ENCODE assay signal across 21 mouse cellular contexts in genomic region chr9:117419874-117420485, GRCm38 (mm10).
A peak's percentile ranks its signal among the peaks of the same experiment; 100 is the strongest.
DNase-seq lines count a peak whose midpoint lies in the region; ATAC-seq lines count a peak whose summit lies in the region.
"Had no signal": no experiment of that assay in that cellular context is flagged by ENCODE, and none has a peak within 500 bp of the region (broad histone marks: within the 10 kb centered on the region; RNA-seq: fewer than 3 reads in every experiment).

No protein-coding gene starts in this region.

- H3K27ac ChIP-seq in lung, embryonic 15.5 days: no peak overlapping the region
- H3K27ac ChIP-seq in stomach, embryonic 16.5 days (ENCODE audit: low read length): no peak overlapping the region
- H3K27ac ChIP-seq: embryonic facial prominence, embryonic 13.5 days; forebrain, embryonic 12.5 days; heart, adult 2 months; heart, embryonic 15.5 days; hindbrain, embryonic 10.5 days; hindbrain, embryonic 15.5 days had no signal

- no peak overlapping the region for H3K4me2 ChIP-seq in lung, embryonic 15.5 days
- no peak overlapping the region for H3K4me2 ChIP-seq in stomach, embryonic 16.5 days (ENCODE audit: low read depth, low read length)
- H3K4me2 ChIP-seq: embryonic facial prominence, embryonic 13.5 days; forebrain, embryonic 12.5 days; heart, embryonic 11.5 days; heart, embryonic 15.5 days; hindbrain, embryonic 15.5 days had no signal

- H3K36me3 ChIP-seq in lung, embryonic 15.5 days: no peaks in the 10 kb centered on the region
- H3K36me3 ChIP-seq in stomach, embryonic 16.5 days (ENCODE audit: control insufficient read depth, insufficient read depth, low read length): no peaks in the 10 kb centered on the region
- H3K36me3 ChIP-seq: embryonic facial prominence, embryonic 13.5 days; forebrain, embryonic 12.5 days; heart, embryonic 15.5 days; hindbrain, embryonic 10.5 days; hindbrain, embryonic 15.5 days had no signal

- H3K4me1 ChIP-seq in lung, embryonic 15.5 days: peaks cover 4% of the 10 kb centered on the region; the same call in 1 of the 2 replicates
- no peaks in the 10 kb centered on the region for H3K4me1 ChIP-seq in stomach, embryonic 16.5 days (ENCODE audit: control insufficient read depth, insufficient read depth, low read length)
- H3K4me1 ChIP-seq: embryonic facial prominence, embryonic 13.5 days; forebrain, embryonic 12.5 days; heart, embryonic 15.5 days; hindbrain, embryonic 10.5 days; hindbrain, embryonic 15.5 days had no signal

- WGBS in lung, embryonic 15.5 days: 46% methylated on average over 8 of the region's 8 CpGs
- WGBS in stomach, embryonic 16.5 days: 58% methylated on average over 8 of the region's 8 CpGs

- H3K4me3 ChIP-seq in lung, embryonic 15.5 days: no peak overlapping the region
- no peak overlapping the region for H3K4me3 ChIP-seq in stomach, embryonic 16.5 days (replicated peaks; ENCODE audit: low read length)
- H3K4me3 ChIP-seq: embryonic facial prominence, embryonic 13.5 days; forebrain, embryonic 12.5 days; heart, adult 2 months; heart, embryonic 15.5 days; hindbrain, embryonic 10.5 days; hindbrain, embryonic 15.5 days had no signal

- H3K9me3 ChIP-seq in lung, embryonic 15.5 days: no peaks in the 10 kb centered on the region
- no peaks in the 10 kb centered on the region for H3K9me3 ChIP-seq in stomach, embryonic 16.5 days (replicated peaks; ENCODE audit: control insufficient read depth, low read length)
- H3K9me3 ChIP-seq: embryonic facial prominence, embryonic 13.5 days; forebrain, embryonic 12.5 days; heart, embryonic 15.5 days; hindbrain, embryonic 10.5 days; hindbrain, embryonic 15.5 days had no signal

- ATAC-seq in lung, embryonic 15.5 days (ENCODE audit: borderline replicate concordance, extremely low read depth, low FRiP score, low TSS enrichment): peak; percentile 74; the same call in 1 of the 2 replicates
- ATAC-seq in stomach, embryonic 16.5 days (ENCODE audit: insufficient read depth, low FRiP score): 0 out of 2 replicates have a peak, but pooled peaks have one; percentile 40
- ATAC-seq: forebrain, embryonic 16.5 days had no signal

- H3K27me3 ChIP-seq in lung, embryonic 15.5 days: no peaks in the 10 kb centered on the region
- no peaks in the 10 kb centered on the region for H3K27me3 ChIP-seq in stomach, embryonic 16.5 days (ENCODE audit: control insufficient read depth, insufficient read depth, low read length)
- H3K27me3 ChIP-seq: embryonic facial prominence, embryonic 13.5 days; forebrain, embryonic 12.5 days; heart, embryonic 15.5 days; hindbrain, embryonic 15.5 days had no signal

- H3K9ac ChIP-seq in lung, embryonic 15.5 days: no peak overlapping the region
- H3K9ac ChIP-seq in stomach, embryonic 16.5 days (ENCODE audit: low read length): no peak overlapping the region
- H3K9ac ChIP-seq: embryonic facial prominence, embryonic 13.5 days; forebrain, embryonic 12.5 days; heart, embryonic 15.5 days; hindbrain, embryonic 15.5 days had no signal

- no peak for DNase-seq in lung, postnatal 25 days (ENCODE audit: low spot score)
- DNase-seq in retina, postnatal 1 day: peak; percentile 14
- DNase-seq in retina, embryonic 14.5 days (ENCODE audit: low spot score): no peak
- DNase-seq in right cerebral cortex, adult 2 months (ENCODE audit: low spot score in 2 of 2): no peak
- DNase-seq: adrenal gland, adult 8-10 months; adrenal gland, postnatal 36 days; cerebellum, adult 11 months; cerebellum, adult 8-10 months; cerebellum, postnatal 25 days; gastrocnemius, postnatal 10 days; heart, adult 2 months; heart, postnatal 14 days had no signal
